Mouse (Mus musculus) hindbrain, embryonic 11.5 days (tissue): Measurements from ENCODE around the gene Gnas. TPM values are rescaled to one million over a fixed set of nuclear protein-coding genes. Genes with fewer than 3 reads are reported as not detected.
A peak's percentile ranks its signal among the peaks of the same experiment; 100 is the strongest.

Experiments
- microRNA counts: library from miRNA; unstranded; fragments of <30 nt; microRNA quantifications from one replicate; lab custom pipeline; 2015
- polyA plus RNA-seq: library from polyadenylated mRNA; unstranded; fragments of >200 nt; fragmentation: Nextera tagmentation; extraction: Ambion mirVana; gene quantifications from 2 replicates; pipeline ENCODE4 v1.2.1, GENCODE M21; 2014

Gene Gnas
- polyA plus RNA-seq, 1 experiment from 2014 or later = 1,233 TPM

MicroRNAs encoded within 50 kb of the gene (microRNA counts, 519-probe panel; counts per million panel counts)
- microRNA mmu-miR-296-3p (lab: Ali Mortazavi, UCI) = not detected
- 5,300 counts per million, percentile 75 among the panel's probes with 10 or more counts for microRNA mmu-miR-296-5p (lab: Ali Mortazavi, UCI)
- microRNA mmu-miR-298 (lab: Ali Mortazavi, UCI) = 3,626 counts per million, percentile 26 among the panel's probes with 10 or more counts

Other genes with a start within 250 kb of the Gnas start
- 8.5 and 9.8 TPM in 2 replicates for gene Stx16, start 208.0 kb upstream of the Gnas start, polyA plus RNA-seq
- gene Npepl1, start 174.0 kb upstream of the Gnas start, polyA plus RNA-seq = 23.0 and 24.6 TPM in 2 replicates
- 17.6 and 22.8 TPM in 2 replicates for gene Gm20721, start 62.4 kb downstream of the Gnas start, polyA plus RNA-seq
- gene Nelfcd, start 131.5 kb downstream of the Gnas start, polyA plus RNA-seq = 158 and 163 TPM in 2 replicates
- 90.2 and 93.7 TPM in 2 replicates for gene Ctsz, start 154.7 kb downstream of the Gnas start, polyA plus RNA-seq
- 5.3 and 5.7 TPM in 2 replicates for gene Tubb1, start 166.4 kb downstream of the Gnas start, polyA plus RNA-seq
- gene Atp5e, start 179.8 kb downstream of the Gnas start, polyA plus RNA-seq = 686 and 740 TPM in 2 replicates
- 130 and 141 TPM in 2 replicates for gene Prelid3b, start 188.8 kb downstream of the Gnas start, polyA plus RNA-seq